Mouse (Mus musculus): ENCODE results near the gene Ankrd9.

GRCm38 (mm10) chr12:111000956-111001355 lies 22.1 kb upstream of the Ankrd9 start:
- TF ChIP-seq POLR2A (IDR thresholded peaks at IDR 0.05; ENCODE audit: insufficient read length, low read depth) (no peak), TCF3 (IDR thresholded peaks at IDR 0.05; ENCODE audit: insufficient read length, low read depth) (no peak), MYOG (IDR thresholded peaks at IDR 0.05; ENCODE audit: control insufficient read depth in 1 of 3, insufficient read depth in 1 of 3, insufficient read length in 2 of 3, low read depth in 2 of 3) (no peak), USF1 (IDR thresholded peaks at IDR 0.05; ENCODE audit: low read depth) (no peak), CEBPB (IDR thresholded peaks at IDR 0.05; ENCODE audit: insufficient read depth, poor library complexity, severe bottlenecking) (no peak), POLR2AphosphoS2 (IDR thresholded peaks at IDR 0.05; ENCODE audit: insufficient read length, low read depth) (no peak), MAX (IDR thresholded peaks at IDR 0.05; ENCODE audit: low read depth) (no peak)
